ENCODE assay signal across 8 mouse cellular contexts in genomic region chr13:46928404-46928803, GRCm38 (mm10). TPM values are rescaled to one million over a fixed set of nuclear protein-coding genes. Genes with fewer than 3 reads are reported as not detected.
A peak's percentile ranks its signal among the peaks of the same experiment; 100 is the strongest.
DNase-seq lines count a peak whose midpoint lies in the region; ATAC-seq and TF ChIP-seq lines count a peak whose summit lies in the region.

No protein-coding gene starts in this region.

- H3K4me1 ChIP-seq in cerebellum, adult 2 months (ENCODE audit: control insufficient read depth, insufficient read depth, low read length): peaks cover 21% of the 10 kb centered on the region
- H3K4me1 ChIP-seq in megakaryocyte, embryonic 14.5 days: peaks cover 57% of the 10 kb centered on the region
- peaks cover 33% of the 10 kb centered on the region for H3K4me1 ChIP-seq in liver, embryonic 12.5 days
- peaks cover 13% of the 10 kb centered on the region; the same call in 1 of the 2 replicates for H3K4me1 ChIP-seq in stomach, embryonic 16.5 days (ENCODE audit: control insufficient read depth, insufficient read depth, low read length)

- H3K9me3 ChIP-seq in megakaryocyte, embryonic 14.5 days: 0 out of 2 replicates have a peak, but pooled peaks cover 3% of the 10 kb centered on the region
- H3K9me3 ChIP-seq in liver, embryonic 12.5 days (replicated peaks): no peaks in the 10 kb centered on the region
- H3K9me3 ChIP-seq in stomach, embryonic 16.5 days (replicated peaks; ENCODE audit: control insufficient read depth, low read length): no peaks in the 10 kb centered on the region

- ATAC-seq in megakaryocyte, adult 5-6 weeks (ENCODE audit: poor library complexity, severe bottlenecking): no peak
- no peak for ATAC-seq in liver, embryonic 12.5 days
- no peak for ATAC-seq in stomach, embryonic 16.5 days (ENCODE audit: insufficient read depth, low FRiP score)

- H3K9ac ChIP-seq in liver, embryonic 12.5 days: no peak overlapping the region; the same call in 1 of the 2 replicates
- peak overlapping the region; percentile 84 for H3K9ac ChIP-seq in stomach, embryonic 16.5 days (ENCODE audit: low read length)

- peak overlapping the region; percentile 93 for H3K4me3 ChIP-seq in cerebellum, adult 2 months (replicated peaks; ENCODE audit: insufficient read depth, low read depth, low read length)
- peak overlapping the region; percentile 95 for H3K4me3 ChIP-seq in megakaryocyte, embryonic 14.5 days (replicated peaks)
- peak overlapping the region; percentile 73 for H3K4me3 ChIP-seq in liver, embryonic 12.5 days
- H3K4me3 ChIP-seq in stomach, embryonic 16.5 days (replicated peaks; ENCODE audit: low read length): peak overlapping the region; percentile 84

- no peak for TF ChIP-seq POLR2A in cerebellum, adult 2 months (IDR thresholded peaks at IDR 0.05; ENCODE audit: borderline replicate concordance, insufficient read depth, low read length)

- 17% methylated on average over 5 of the region's 5 CpGs for WGBS in cerebellum, adult 2 months
- WGBS in liver, embryonic 12.5 days (ENCODE audit: insufficient replicate concordance): 57% methylated on average over 5 of the region's 5 CpGs
- WGBS in stomach, embryonic 16.5 days: 51% methylated on average over 5 of the region's 5 CpGs

- TF ChIP-seq CTCF in cerebellum, adult 2 months (IDR thresholded peaks at IDR 0.05; ENCODE audit: borderline replicate concordance, insufficient read depth, low read depth, low read length): no peak

- H3K27me3 ChIP-seq in cerebellum, adult 2 months (ENCODE audit: control insufficient read depth, insufficient read depth, low read length): no peaks in the 10 kb centered on the region
- no peaks in the 10 kb centered on the region for H3K27me3 ChIP-seq in megakaryocyte, embryonic 14.5 days (replicated peaks)
- peaks cover 20% of the 10 kb centered on the region for H3K27me3 ChIP-seq in liver, embryonic 12.5 days (replicated peaks)
- H3K27me3 ChIP-seq in stomach, embryonic 16.5 days (ENCODE audit: control insufficient read depth, insufficient read depth, low read length): no peaks in the 10 kb centered on the region

- DNase-seq in cerebellum, adult 2 months: no peak
- no peak for DNase-seq in cerebellum, adult 9-11 months
- DNase-seq in c-Kit-positive CD71-positive TER-119-positive erythroid progenitor cells, embryonic 14.5 days (ENCODE audit: low spot score): no peak
- no peak for DNase-seq in frontal cortex, postnatal 10 days (ENCODE audit: low spot score in 2 of 2)

- H3K27ac ChIP-seq in cerebellum, adult 2 months (ENCODE audit: insufficient read depth, low read length): peak overlapping the region; percentile 57; the same call in 1 of the 2 replicates
- H3K27ac ChIP-seq in liver, embryonic 12.5 days: no peak overlapping the region
- H3K27ac ChIP-seq in stomach, embryonic 16.5 days (ENCODE audit: low read length): no peak overlapping the region

- peaks cover 37% of the 10 kb centered on the region for H3K36me3 ChIP-seq in megakaryocyte, embryonic 14.5 days (replicated peaks; ENCODE audit: low read length)
- no peaks in the 10 kb centered on the region; the same call in 1 of the 2 replicates for H3K36me3 ChIP-seq in liver, embryonic 12.5 days
- no peaks in the 10 kb centered on the region for H3K36me3 ChIP-seq in stomach, embryonic 16.5 days (ENCODE audit: control insufficient read depth, insufficient read depth, low read length)

- H3K4me2 ChIP-seq in liver, embryonic 12.5 days: peak overlapping the region; percentile 91
- H3K4me2 ChIP-seq in stomach, embryonic 16.5 days (ENCODE audit: low read depth, low read length): peak overlapping the region; percentile 86

RNA-seq across cellular contexts. Expression of gene Kif13a, which starts 1.3 kb away (rescaled TPM):
- 36.5 and 38.5 TPM in 2 replicates for polyA plus RNA-seq in cerebellum, adult 2 months (2012; rRNA removed)
- polyA plus RNA-seq in megakaryocyte, embryonic 14.5 days (2012; ENCODE audit: insufficient read depth, low replicate concordance): 0.78 and 4.7 TPM in 2 replicates
- total RNA-seq in megakaryocyte, adult 5-6 weeks (2015): 21.2 and 25.8 TPM in 2 replicates
- 46.9 and 47.5 TPM in 2 replicates for total RNA-seq in megakaryocyte, adult 5-6 weeks (2017)
- 6.9 and 7.8 TPM in 2 replicates for polyA plus RNA-seq in liver, embryonic 12.5 days (2016; fragmentation: Nextera tagmentation; extraction: Ambion mirVana)
- 7.9 and 9.1 TPM in 2 replicates for polyA plus RNA-seq in stomach, embryonic 16.5 days (2015; fragmentation: Nextera tagmentation; extraction: Ambion mirVana)
